ENCODE assay signal across 20 mouse cellular contexts in the genomic region with DNA sequence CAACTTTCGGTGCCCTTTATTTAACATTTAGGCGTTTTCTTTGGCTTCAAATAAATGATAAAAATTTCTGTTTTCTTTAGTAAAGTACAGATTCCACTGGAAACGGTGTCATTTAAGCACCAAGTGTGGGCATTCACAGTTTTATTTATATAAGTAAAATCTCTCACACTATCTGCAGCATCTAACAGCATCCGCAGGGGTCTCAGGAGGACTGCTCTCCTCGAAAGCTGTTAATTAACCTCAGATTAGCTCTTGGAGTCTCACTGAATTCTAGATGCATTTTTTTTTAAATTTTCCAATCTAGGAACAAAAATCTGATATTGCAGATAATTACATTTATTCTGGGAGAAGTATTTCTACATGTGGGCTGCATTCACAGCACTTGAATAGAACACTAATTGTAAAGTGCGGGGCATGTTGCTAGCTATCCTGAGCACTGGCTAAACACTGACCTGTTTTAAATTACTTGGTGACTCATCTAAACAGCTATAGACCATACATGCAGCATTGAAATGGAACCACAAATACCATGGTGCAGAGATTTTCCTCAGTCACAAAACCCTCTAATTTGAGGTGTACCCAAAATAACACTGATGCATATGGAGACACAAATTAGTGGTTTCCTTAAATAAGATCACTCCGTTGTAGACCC.
DNase-seq lines count a peak whose midpoint lies in the region; ATAC-seq and TF ChIP-seq lines count a peak whose summit lies in the region.
"Had no signal": no experiment of that assay in that cellular context is flagged by ENCODE, and none has a peak within 500 bp of the region (broad histone marks: within the 10 kb centered on the region; RNA-seq: fewer than 3 reads in every experiment).

No protein-coding gene starts in this region.

- no peak overlapping the region for H3K9ac ChIP-seq in forebrain, postnatal 0 days
- no peak overlapping the region for H3K9ac ChIP-seq in forebrain, embryonic 12.5 days
- H3K9ac ChIP-seq in kidney, embryonic 16.5 days (replicated peaks; ENCODE audit: low read length) = no peak overlapping the region
- H3K9ac ChIP-seq: embryonic facial prominence, embryonic 12.5 days; heart, embryonic 13.5 days; hindbrain, embryonic 15.5 days had no signal

- no peak overlapping the region for H3K4me2 ChIP-seq in forebrain, postnatal 0 days (ENCODE audit: low read depth)
- no peak overlapping the region for H3K4me2 ChIP-seq in forebrain, embryonic 12.5 days
- no peak overlapping the region for H3K4me2 ChIP-seq in kidney, embryonic 16.5 days (replicated peaks; ENCODE audit: low read depth, low read length)
- H3K4me2 ChIP-seq: embryonic facial prominence, embryonic 12.5 days; heart, embryonic 13.5 days; hindbrain, embryonic 15.5 days had no signal

- H3K27me3 ChIP-seq in forebrain, postnatal 0 days (ENCODE audit: insufficient read depth, low read length) = no peaks in the 10 kb centered on the region
- H3K27me3 ChIP-seq in forebrain, embryonic 12.5 days = no peaks in the 10 kb centered on the region
- no peaks in the 10 kb centered on the region for H3K27me3 ChIP-seq in kidney, embryonic 16.5 days (ENCODE audit: insufficient read depth, low read length)
- H3K27me3 ChIP-seq: embryonic facial prominence, embryonic 12.5 days; heart, embryonic 13.5 days; hindbrain, embryonic 15.5 days had no signal

- DNase-seq in forebrain, postnatal 0 days = no peak
- peak; percentile 20 to 23 for DNase-seq in left cerebral cortex, adult 9 months (ENCODE audit: low spot score in 2 of 2)
- DNase-seq in left cerebral cortex, adult 18-20 months (ENCODE audit: low spot score in 2 of 2) = no peak
- DNase-seq in brain, adult 2 months (ENCODE audit: low read depth, low spot score) = peak; percentile 70
- peak; percentile 47 for DNase-seq in brain, embryonic 14.5 days (ENCODE audit: low read depth)
- DNase-seq: adrenal gland, adult 2 months; adrenal gland, postnatal 25 days; cerebellum, adult 11 months; cerebellum, adult 8-10 months; cerebellum, postnatal 14 days; embryo, embryonic 11 days; gastrocnemius, adult 2 months; gastrocnemius, postnatal 25 days; heart, postnatal 36 days had no signal

- TF ChIP-seq POLR2A in brain, embryonic 14.5 days (IDR thresholded peaks at IDR 0.05; ENCODE audit: borderline replicate concordance, extremely low read depth, insufficient read depth, insufficient read length, poor library complexity, severe bottlenecking) = no peak

- ATAC-seq in forebrain, postnatal 0 days = peak; percentile 34; the same call in 1 of the 2 replicates
- no peak for ATAC-seq in forebrain, embryonic 12.5 days (ENCODE audit: low FRiP score)
- ATAC-seq in kidney, embryonic 16.5 days (ENCODE audit: low FRiP score, low TSS enrichment) = no peak
- ATAC-seq: intestine, embryonic 16.5 days had no signal

- H3K36me3 ChIP-seq in forebrain, postnatal 0 days (ENCODE audit: insufficient read depth) = no peaks in the 10 kb centered on the region
- no peaks in the 10 kb centered on the region for H3K36me3 ChIP-seq in forebrain, embryonic 12.5 days (replicated peaks)
- no peaks in the 10 kb centered on the region for H3K36me3 ChIP-seq in kidney, embryonic 16.5 days (ENCODE audit: insufficient read depth, low read length)
- H3K36me3 ChIP-seq: embryonic facial prominence, embryonic 12.5 days; heart, embryonic 13.5 days; hindbrain, embryonic 15.5 days had no signal

- no peaks in the 10 kb centered on the region; the same call in 1 of the 2 replicates for H3K4me1 ChIP-seq in forebrain, postnatal 0 days (ENCODE audit: insufficient read depth)
- no peaks in the 10 kb centered on the region for H3K4me1 ChIP-seq in forebrain, embryonic 12.5 days
- H3K4me1 ChIP-seq in kidney, embryonic 16.5 days (ENCODE audit: insufficient read depth, low read length) = no peaks in the 10 kb centered on the region
- H3K4me1 ChIP-seq: embryonic facial prominence, embryonic 12.5 days; heart, embryonic 13.5 days; hindbrain, embryonic 15.5 days had no signal

- WGBS in forebrain, postnatal 0 days = 65% methylated on average over 7 of the region's 7 CpGs
- 71% methylated on average over 7 of the region's 7 CpGs for WGBS in forebrain, embryonic 12.5 days
- WGBS in kidney, embryonic 16.5 days = 86% methylated on average over 7 of the region's 7 CpGs

- no peak for TF ChIP-seq CTCF in forebrain, postnatal 0 days (IDR thresholded peaks at IDR 0.05; ENCODE audit: low read depth)
- TF ChIP-seq CTCF in brain, embryonic 14.5 days (IDR thresholded peaks at IDR 0.05; ENCODE audit: borderline replicate concordance, extremely low read depth, insufficient read depth, insufficient read length) = no peak

- H3K4me3 ChIP-seq in forebrain, postnatal 0 days (ENCODE audit: low read depth, low read length) = no peak overlapping the region
- no peak overlapping the region for H3K4me3 ChIP-seq in forebrain, embryonic 12.5 days (replicated peaks)
- no peak overlapping the region for H3K4me3 ChIP-seq in kidney, embryonic 16.5 days (ENCODE audit: low read length)
- H3K4me3 ChIP-seq: embryonic facial prominence, embryonic 12.5 days; gastrocnemius, adult 2 months; heart, embryonic 13.5 days; hindbrain, embryonic 15.5 days had no signal

- no peak overlapping the region for H3K27ac ChIP-seq in forebrain, postnatal 0 days (ENCODE audit: low read depth, low read length)
- H3K27ac ChIP-seq in forebrain, embryonic 12.5 days = no peak overlapping the region
- H3K27ac ChIP-seq in kidney, embryonic 16.5 days (ENCODE audit: low read length) = no peak overlapping the region
- H3K27ac ChIP-seq: embryonic facial prominence, embryonic 12.5 days; gastrocnemius, adult 2 months; heart, embryonic 13.5 days; hindbrain, embryonic 15.5 days had no signal

- H3K9me3 ChIP-seq in forebrain, postnatal 0 days (ENCODE audit: low read length) = no peaks in the 10 kb centered on the region
- no peaks in the 10 kb centered on the region for H3K9me3 ChIP-seq in forebrain, embryonic 12.5 days
- no peaks in the 10 kb centered on the region for H3K9me3 ChIP-seq in kidney, embryonic 16.5 days (ENCODE audit: low read length)
- H3K9me3 ChIP-seq: embryonic facial prominence, embryonic 12.5 days; heart, embryonic 13.5 days; hindbrain, embryonic 15.5 days had no signal

Comparison
In these comparisons a context has a peak if more than half of its experiments do, and no peak if none do; other contexts are left out.
1. DNase-seq: peak in left cerebral cortex, adult 9 months (2 of 2), brain, adult 2 months (single experiment) and brain, embryonic 14.5 days (single experiment); none in forebrain, postnatal 0 days (single experiment) and left cerebral cortex, adult 18-20 months (0 of 2).